Mouse (Mus musculus) gastrocnemius, postnatal 14 days (tissue): ENCODE measurements at regions not wholly inside any gene's neighbourhood (a gene's known extent, or its start where the extent isn't known, plus 50 kb on each side); places are given as distances from the start of the nearest gene placed in this dataset.
A peak's percentile ranks its signal among the peaks of the same experiment; 100 is the strongest.

Experiments
- DNase-seq: peaks from one replicate; pipeline ENCODE4 v3.0.0; 2021; ENCODE audit warnings: mixed read lengths
- intact Hi-C: fragments of 180-260 bp; cut with DNase I; formaldehyde crosslinking; loops from one replicate; pipeline ENCODE4 v1.15.1; 2025; ENCODE audit warnings: low total_unique reads

DNA sequence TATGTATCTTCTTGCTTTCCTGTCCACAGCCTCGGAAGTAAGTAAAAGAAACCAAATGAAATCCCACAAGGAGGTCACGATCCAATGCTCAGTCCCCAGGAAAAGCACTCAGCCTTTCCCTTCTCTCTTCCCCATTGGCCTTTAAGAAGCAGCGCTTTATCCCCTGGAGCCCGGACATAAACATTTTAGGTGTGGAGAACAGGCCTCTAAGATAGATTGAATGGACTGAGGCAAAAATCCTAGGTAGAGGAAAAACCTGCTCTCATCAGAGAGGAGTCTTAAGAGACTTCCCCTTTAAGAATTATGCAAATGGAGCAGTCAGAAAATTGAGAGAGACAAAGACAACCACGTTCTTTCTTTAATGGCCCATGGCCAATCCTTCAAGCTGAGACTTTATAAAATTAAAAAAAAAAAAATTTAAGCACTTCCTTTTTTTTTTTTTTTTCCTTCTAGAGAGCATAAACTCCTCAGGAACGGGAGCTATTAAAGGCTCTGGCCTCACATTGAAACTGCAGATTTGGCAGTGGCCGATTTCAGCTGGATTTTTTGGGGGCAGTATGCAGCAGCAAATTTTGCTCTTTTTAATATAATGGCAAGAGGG, 1020.5 kb downstream of the 9330182O14Rik start:
- DNase-seq: no peak
- intact Hi-C loops: no loop called here

DNA sequence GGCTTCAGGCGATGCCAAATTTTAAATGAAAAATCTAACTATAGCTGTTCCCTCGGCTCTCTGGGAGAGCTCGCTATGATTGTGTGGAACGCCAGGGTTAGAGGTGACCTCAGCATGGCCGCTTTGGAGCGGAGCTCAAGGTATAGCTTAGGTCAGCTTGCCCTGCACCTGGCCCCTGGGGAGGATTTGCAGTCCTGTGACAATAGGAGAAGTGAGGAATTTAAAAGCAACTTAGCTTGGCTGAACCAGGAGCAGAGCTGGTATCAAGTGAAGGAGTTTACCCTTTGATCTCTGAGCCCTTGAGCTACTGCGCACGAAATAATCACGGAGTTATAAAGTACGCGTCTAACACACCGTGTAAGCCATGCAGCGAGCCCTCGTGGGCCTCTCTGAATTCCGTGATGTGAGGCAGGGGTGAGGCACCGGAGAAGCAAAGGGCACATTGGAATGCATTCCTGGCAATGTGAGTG, 1021.0 kb downstream of the 9330182O14Rik start:
- DNase-seq: peak; percentile 7

DNA sequence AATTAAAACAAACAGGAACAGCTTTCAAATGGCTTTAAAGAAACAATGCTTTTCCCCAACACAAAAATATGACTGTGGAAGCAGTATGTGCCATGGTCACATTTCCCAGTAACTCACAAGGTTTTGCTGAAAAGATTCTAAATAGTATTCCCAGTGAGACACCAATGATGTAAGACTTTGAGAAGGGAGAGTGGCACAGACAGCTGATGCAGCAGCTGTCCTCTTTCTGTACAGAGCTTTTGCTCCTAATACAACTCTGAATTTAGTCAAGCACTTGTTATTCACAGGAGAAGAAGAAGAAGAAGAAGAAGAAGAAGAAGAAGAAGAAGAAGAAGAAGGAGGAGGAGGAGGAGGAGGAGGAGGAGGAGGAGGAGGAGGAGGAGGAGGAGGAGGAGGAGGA, 1023.6 kb downstream of the 9330182O14Rik start:
- no peak for DNase-seq

More for the DNA sequence above, 1021.0 kb downstream of the 9330182O14Rik start:
- intact Hi-C loops: no loop called here

DNA sequence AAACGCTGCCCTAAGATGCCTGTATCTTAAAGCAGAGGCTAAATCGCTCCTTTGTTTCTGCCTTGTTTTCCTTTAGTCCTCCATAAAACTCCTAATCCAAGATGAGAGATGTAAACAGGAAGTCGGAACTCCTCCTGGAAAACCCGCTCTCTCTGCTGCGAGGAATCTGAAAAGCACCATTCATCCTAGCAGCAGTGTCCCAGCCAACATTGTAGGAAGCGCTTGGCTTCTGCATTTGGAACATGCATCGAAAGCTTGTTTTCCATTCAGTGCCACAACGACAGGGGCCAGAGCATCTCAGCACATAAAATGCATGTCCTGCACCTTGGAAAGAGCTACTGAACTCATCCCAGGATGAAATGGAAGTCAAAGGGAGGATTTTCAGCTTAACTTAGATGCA, 1028.1 kb downstream of the 9330182O14Rik start:
- intact Hi-C loops: no loop called here
- no peak for DNase-seq

More for the DNA sequence above, 1023.6 kb downstream of the 9330182O14Rik start:
- intact Hi-C loops: no loop called here

DNA sequence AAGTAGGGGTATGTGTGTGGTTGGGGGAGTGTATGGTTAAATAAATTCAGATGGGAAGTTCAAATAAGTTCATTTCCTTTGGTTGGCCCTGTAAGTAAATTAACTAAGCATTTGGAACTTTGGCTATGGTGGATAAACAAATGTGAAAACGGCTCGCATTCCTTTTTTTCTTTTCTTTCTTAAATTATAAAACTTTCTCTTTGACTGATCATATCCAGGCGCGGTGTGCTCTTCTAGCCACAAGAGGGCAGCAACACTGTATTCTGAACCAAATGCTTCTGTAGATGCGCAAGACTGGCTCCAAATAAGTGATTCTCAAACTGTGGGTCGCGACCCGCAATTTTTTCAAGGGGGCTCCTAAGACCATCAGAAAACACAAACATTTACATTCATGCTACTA, 1028.6 kb downstream of the 9330182O14Rik start:
- DNase-seq: peak; percentile 15
- intact Hi-C loops: no loop called here

DNA sequence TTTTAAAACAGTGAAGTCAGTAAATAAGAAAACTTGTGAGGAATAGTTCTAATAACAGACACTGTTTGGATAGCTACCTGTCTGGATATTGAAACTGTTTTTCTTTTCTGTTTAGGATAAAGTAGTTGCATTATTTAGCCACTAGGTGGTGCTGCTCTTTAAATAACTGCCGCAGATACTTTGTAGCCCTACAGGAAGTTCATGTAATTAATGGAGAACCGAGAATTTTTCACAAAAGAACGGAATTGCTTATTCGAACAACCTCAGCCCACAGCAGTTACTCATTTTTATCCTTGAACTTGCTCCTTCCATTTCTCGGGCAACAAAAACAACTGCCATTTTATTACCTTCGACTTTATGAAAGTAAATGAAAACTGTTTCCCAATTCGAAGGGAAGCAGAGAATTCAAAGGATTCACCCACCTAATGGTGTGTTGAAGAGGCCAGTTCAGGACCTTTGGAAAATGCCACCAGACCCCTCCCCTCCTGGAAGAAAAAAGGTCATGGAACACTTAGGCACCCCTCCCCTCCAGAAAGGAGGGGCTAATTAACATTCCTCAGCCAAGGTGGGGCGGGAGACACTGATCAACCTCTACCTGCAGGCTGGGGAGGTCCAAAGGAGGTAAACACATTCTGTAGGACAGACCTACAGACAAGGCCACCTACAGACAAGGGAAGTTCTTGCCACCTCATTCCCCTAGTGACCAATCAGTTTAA, 1029.6 kb downstream of the 9330182O14Rik start:
- DNase-seq: no peak
- intact Hi-C loops: no loop called here

DNA sequence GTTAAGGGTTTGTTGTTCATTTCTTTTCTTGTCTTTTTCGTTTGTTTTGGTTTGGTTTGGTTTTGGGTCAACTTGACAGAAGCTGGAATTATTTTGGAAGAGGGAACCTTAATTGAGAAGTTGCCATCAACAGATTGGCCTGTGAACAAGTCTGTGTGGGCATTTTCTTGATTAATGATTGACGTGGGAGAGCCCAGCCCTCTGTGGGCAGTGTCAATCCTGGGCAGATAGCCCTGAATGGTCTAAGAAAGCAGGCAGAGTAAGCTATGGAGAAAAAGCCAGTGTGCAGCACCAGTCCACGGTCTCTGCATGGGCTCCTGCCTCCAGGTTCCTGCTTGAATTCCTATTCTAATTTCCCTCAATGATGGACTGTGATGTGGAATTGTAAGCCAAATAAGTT, 1031.4 kb downstream of the 9330182O14Rik start:
- intact Hi-C loops: no loop called here
- no peak for DNase-seq

DNA sequence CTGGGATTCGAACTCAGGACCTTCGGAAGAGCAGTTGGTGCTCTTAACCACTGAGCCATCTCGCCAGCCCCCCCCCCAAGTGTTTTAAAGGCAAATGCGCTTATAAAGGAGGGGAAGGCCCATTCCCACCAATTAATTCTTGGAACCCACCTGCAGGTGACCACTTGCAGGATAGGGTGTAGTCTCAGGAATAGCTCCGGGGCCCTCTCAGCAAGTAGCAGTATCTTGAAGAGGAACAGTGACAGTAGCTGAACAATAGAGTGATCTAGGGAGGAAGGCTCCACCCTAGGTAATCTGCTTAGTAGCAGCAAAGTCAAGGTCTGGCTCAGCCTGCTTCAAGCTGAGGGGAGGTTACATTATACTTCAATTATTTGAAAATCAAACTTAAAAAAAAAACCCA, 1056.6 kb downstream of the 9330182O14Rik start:
- DNase-seq: no peak
- intact Hi-C loops: no loop called here

DNA sequence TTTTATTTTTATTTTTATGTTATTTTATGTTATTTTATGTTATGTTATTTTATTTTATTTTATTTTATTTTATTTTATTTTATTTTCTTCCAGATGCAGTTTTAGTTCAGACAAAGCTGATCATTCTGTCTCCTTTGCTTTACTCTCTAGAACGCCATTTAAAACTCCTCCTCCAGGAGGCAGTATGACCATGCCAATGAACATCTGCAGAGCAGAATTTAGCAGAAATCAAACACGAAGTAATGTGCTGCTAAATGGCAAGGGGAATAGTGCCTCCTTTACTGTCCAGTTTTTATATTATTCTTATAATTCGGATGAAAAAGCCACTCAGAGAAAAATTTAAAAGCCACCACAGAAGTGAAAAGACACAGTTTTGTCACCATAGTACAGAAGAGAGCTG, 1059.1 kb downstream of the 9330182O14Rik start:
- intact Hi-C loops: no loop called here
- DNase-seq: peak; percentile 19

DNA sequence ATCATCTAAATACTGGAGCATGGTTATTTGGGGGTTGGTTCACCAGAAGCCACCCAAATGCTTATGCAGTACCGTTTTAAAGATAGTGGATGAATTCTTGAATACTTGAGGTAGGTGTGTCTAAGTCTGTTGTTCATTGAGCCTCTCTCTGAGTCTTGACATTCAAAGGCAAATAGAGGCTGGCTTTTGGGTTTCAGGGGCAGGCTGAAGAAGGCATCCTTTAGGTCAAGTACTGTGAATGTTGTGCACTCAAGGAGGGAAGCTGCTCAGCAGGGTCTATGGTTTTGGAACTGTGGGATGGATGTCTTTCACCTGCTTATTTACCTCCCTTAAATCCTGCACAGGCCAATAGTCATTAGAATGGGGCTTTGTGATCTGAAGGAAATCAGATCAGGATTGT, 1089.6 kb downstream of the 9330182O14Rik start:
- intact Hi-C loops: no loop called here
- DNase-seq: no peak

DNA sequence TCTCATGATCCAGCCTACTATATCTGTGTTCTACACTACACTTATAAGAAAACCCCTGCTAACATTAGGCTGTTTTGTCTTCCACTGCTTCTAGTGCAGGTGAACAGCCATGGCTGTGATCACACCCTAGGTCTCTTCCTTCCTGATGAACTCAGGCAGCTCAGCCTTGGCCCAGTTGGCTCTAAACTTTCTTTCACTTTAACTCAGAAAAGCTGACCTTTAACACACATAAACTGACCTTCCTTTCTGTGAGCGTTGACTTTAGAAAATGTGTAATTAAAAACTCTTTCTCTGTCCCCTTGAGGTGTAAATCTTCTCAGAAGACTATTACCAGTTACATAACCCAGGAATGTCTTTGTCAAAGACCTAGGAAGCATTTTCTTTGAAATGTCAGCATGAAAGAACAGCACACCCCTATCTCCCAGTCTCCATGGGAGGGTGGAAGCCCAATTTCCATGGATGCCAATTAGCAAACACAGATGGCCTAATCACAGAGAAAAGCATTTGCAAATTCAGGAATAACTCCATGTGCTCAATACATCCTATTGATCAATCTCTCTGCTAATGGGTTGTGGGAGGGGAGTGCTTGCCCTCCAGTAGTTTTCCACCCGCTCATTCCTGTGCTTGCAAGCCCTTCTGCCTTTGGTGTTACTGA, 1098.4 kb downstream of the 9330182O14Rik start:
- intact Hi-C loops: no loop called here
- DNase-seq: no peak
